Mouse (Mus musculus) megakaryocyte progenitor cell, adult 5-6 weeks (primary cell): Measurements from ENCODE around the gene Asic4. TPM values are rescaled to one million over a fixed set of nuclear protein-coding genes. Genes with fewer than 3 reads are reported as not detected.

Experiments
- ATAC-seq: replicated peaks from 2 replicates; pipeline ENCODE4 v1.8.0; 2016; ENCODE audit warnings: mild to moderate bottlenecking, moderate TSS enrichment, inconsistent platforms; ENCODE audit not compliant: poor library complexity
- total RNA-seq, 2 experiments: library from RNA; stranded (forward) in 1 of 2; stranded (reverse) in 1 of 2; fragments of 157-497, 149-512 nt in 1 of 2; fragments of 200-1000 nt in 1 of 2; gene quantifications; 2 replicates each; pipeline versions ENCODE4 v1.2.3 to v1.2.4; 2015 to 2017

Asic4 gene
- total RNA-seq, 2 experiments from 2014 or later: not detected

GRCm38 (mm10) chr1:75499441-75499840, 49.2 kb downstream of the Asic4 start:
- no peak for ATAC-seq

- no peak for ATAC-seq
These were observed 51.7 kb downstream of the Asic4 start for GRCm38 (mm10) chr1:75501905-75502304.

GRCm38 (mm10) chr1:75502945-75503650, 52.9 kb downstream of the Asic4 start:
- no peak for ATAC-seq

- no peak for ATAC-seq
These were observed 53.4 kb downstream of the Asic4 start for GRCm38 (mm10) chr1:75503651-75503980.

GRCm38 (mm10) chr1:75504256-75505045, 54.2 kb downstream of the Asic4 start:
- no peak for ATAC-seq

GRCm38 (mm10) chr1:75505159-75505955, 55.1 kb downstream of the Asic4 start:
- no peak; the same call in 1 of the 2 replicates for ATAC-seq

- ATAC-seq: no peak; the same call in 1 of the 2 replicates
These were observed 56.0 kb downstream of the Asic4 start, which contains the start of gene Obsl1 for GRCm38 (mm10) chr1:75505956-75506831. Gene Obsl1, minus strand, starts transcription at chr1:75506452.

- no peak for ATAC-seq
These were observed 56.8 kb downstream of the Asic4 start, which contains the start of gene Inha for GRCm38 (mm10) chr1:75507006-75507405. Gene Inha, plus strand, starts transcription at chr1:75507077.

GRCm38 (mm10) chr1:75509586-75509985, 59.4 kb downstream of the Asic4 start:
- ATAC-seq: no peak

- ATAC-seq: no peak
These were observed 59.9 kb downstream of the Asic4 start for GRCm38 (mm10) chr1:75510154-75510553.

GRCm38 (mm10) chr1:75511437-75512210, 61.4 kb downstream of the Asic4 start:
- no peak for ATAC-seq

GRCm38 (mm10) chr1:75512550-75512949, 62.3 kb downstream of the Asic4 start:
- no peak for ATAC-seq

- ATAC-seq: no peak
These were observed 66.6 kb downstream of the Asic4 start for GRCm38 (mm10) chr1:75516703-75517380.

GRCm38 (mm10) chr1:75517984-75518383, 67.7 kb downstream of the Asic4 start:
- ATAC-seq: no peak

GRCm38 (mm10) chr1:75518427-75518826, 68.2 kb downstream of the Asic4 start:
- ATAC-seq: no peak

GRCm38 (mm10) chr1:75519576-75519975, 69.3 kb downstream of the Asic4 start:
- ATAC-seq: no peak

- peak; percentile 97 for ATAC-seq
These were observed 71.2 kb downstream of the Asic4 start, which contains the start of gene Stk11ip for GRCm38 (mm10) chr1:75521321-75522031. Gene Stk11ip, plus strand, starts transcription at chr1:75521529.
